Mouse (Mus musculus) CH12.LX (cell line): Measurements from ENCODE around the gene Usp7.

ENCODE experiments used
- CTCF ChIP-seq, 2 experiments: IDR thresholded peaks in 1 of 2; conservative IDR thresholded peaks in 1 of 2; 2 replicates each; pipeline ENCODE4 v1.5.1; 2011 to 2012; ENCODE audit warnings: low read depth in 2 of 2, low read length in 2 of 2, improper control_type of control experiment in 1 of 2, inconsistent platforms in 1 of 2, mild to moderate bottlenecking in 1 of 2, moderate library complexity in 1 of 2
- E2F4 ChIP-seq: IDR thresholded peaks from 2 replicates; pipeline ENCODE4 v1.6.1; 2011; ENCODE audit warnings: low read depth, low read length, improper control_type of control experiment; ENCODE audit not compliant: insufficient replicate concordance
- EP300 ChIP-seq: IDR thresholded peaks from 2 replicates; pipeline ENCODE4 v1.6.1; 2011; ENCODE audit warnings: low read length, improper control_type of control experiment
- ETS1 ChIP-seq: conservative IDR thresholded peaks from 2 replicates; pipeline ENCODE4 v1.6.1; 2012; ENCODE audit warnings: low read depth, mild to moderate bottlenecking, inconsistent platforms, low read length, improper control_type of control experiment, moderate library complexity
- JUN ChIP-seq: IDR thresholded peaks from 2 replicates; pipeline ENCODE4 v1.6.1; 2011; ENCODE audit warnings: low read depth, mild to moderate bottlenecking, low read length, improper control_type of control experiment, moderate library complexity; ENCODE audit not compliant: insufficient read depth
- MAX ChIP-seq: IDR thresholded peaks from 2 replicates; pipeline ENCODE4 v1.6.1; 2011; ENCODE audit warnings: low read length, improper control_type of control experiment
- MAZ ChIP-seq: IDR thresholded peaks from 2 replicates; pipeline ENCODE4 v1.6.1; 2012; ENCODE audit warnings: low read depth, mild to moderate bottlenecking, inconsistent platforms, low read length, improper control_type of control experiment, moderate library complexity
- NRF1 ChIP-seq: IDR thresholded peaks from 2 replicates; pipeline ENCODE4 v1.6.1; 2014; ENCODE audit warnings: low read depth, mild to moderate bottlenecking, inconsistent platforms, low read length, improper control_type of control experiment, moderate library complexity
- POLR2A ChIP-seq: IDR thresholded peaks from 2 replicates; pipeline ENCODE4 v1.6.1; 2011; ENCODE audit warnings: low read depth, mild to moderate bottlenecking, improper control_type of control experiment, low read length
- POLR2AphosphoS2 ChIP-seq: IDR thresholded peaks from 2 replicates; pipeline ENCODE4 v1.6.1; 2011; ENCODE audit warnings: low read depth, low read length, improper control_type of control experiment
- SIN3A ChIP-seq: IDR thresholded peaks from 2 replicates; pipeline ENCODE4 v1.6.1; 2012; ENCODE audit warnings: low read length, improper control_type of control experiment, inconsistent platforms

- no peak for TF ChIP-seq CTCF (conservative IDR thresholded peaks at IDR 0.05 in 1 of 2, IDR thresholded peaks at IDR 0.05 in 1 of 2; ENCODE audit: low read depth in 2 of 2, low read length in 2 of 2)
- no peak for TF ChIP-seq POLR2AphosphoS2
- no peak for TF ChIP-seq EP300
- TF ChIP-seq POLR2A: no peak
- TF ChIP-seq SIN3A: no peak; the same call in 1 of the 2 replicates
- no peak for TF ChIP-seq E2F4
- no peak for TF ChIP-seq NRF1
- no peak for TF ChIP-seq JUN
- no peak for TF ChIP-seq ETS1
- TF ChIP-seq MAZ: no peak
- TF ChIP-seq MAX: peak; percentile 44; the same call in 1 of the 2 replicates
Observed at GRCm38 (mm10) chr16:8673343-8673742, 118.8 kb downstream of the Usp7 start.
